Mouse (Mus musculus): Measurements from ENCODE around the gene Zscan26. TPM values are rescaled to one million over a fixed set of nuclear protein-coding genes. Genes with fewer than 3 reads are reported as not detected.

Gene Zscan26
- total RNA-seq, 1 experiment from 2014 or later: 44.2 TPM

GRCm38 (mm10) chr13:21423301-21423700, 30.2 kb downstream of the Zscan26 start:
- peak; percentile 51 for DNase-seq

GRCm38 (mm10) chr13:21418865-21419264, 34.7 kb downstream of the Zscan26 start:
- no peak for DNase-seq

GRCm38 (mm10) chr13:21417298-21418010, 36.1 kb downstream of the Zscan26 start:
- DNase-seq: no peak

- DNase-seq: no peak
Observed at GRCm38 (mm10) chr13:21415750-21416149, 37.8 kb downstream of the Zscan26 start.

- DNase-seq: no peak
Observed at GRCm38 (mm10) chr13:21415266-21415665, 38.3 kb downstream of the Zscan26 start.

GRCm38 (mm10) chr13:21414231-21415212, 39.0 kb downstream of the Zscan26 start:
- no peak for DNase-seq

GRCm38 (mm10) chr13:21408805-21409459, 44.6 kb downstream of the Zscan26 start:
- DNase-seq: no peak

- DNase-seq: peak; percentile 75
Observed at GRCm38 (mm10) chr13:21407969-21408804, 45.3 kb downstream of the Zscan26 start.

GRCm38 (mm10) chr13:21407341-21407740, 46.2 kb downstream of the Zscan26 start:
- no peak for DNase-seq

- no peak for DNase-seq
Observed at GRCm38 (mm10) chr13:21402848-21403247, 50.7 kb downstream of the Zscan26 start.

- DNase-seq: peak; percentile 85
Observed at GRCm38 (mm10) chr13:21402287-21402846, 51.2 kb downstream of the Zscan26 start, which contains the start of gene Zkscan3. Zkscan3 (minus strand) TSS chr13:21402755.

GRCm38 (mm10) chr13:21401636-21402286, 51.8 kb downstream of the Zscan26 start:
- DNase-seq: no peak

GRCm38 (mm10) chr13:21401166-21401565, 52.4 kb downstream of the Zscan26 start:
- no peak for DNase-seq

GRCm38 (mm10) chr13:21397486-21397885, 56.0 kb downstream of the Zscan26 start:
- no peak for DNase-seq

- peak; percentile 31 for DNase-seq
Observed at GRCm38 (mm10) chr13:21396048-21396447, 57.5 kb downstream of the Zscan26 start.

- no peak for DNase-seq
Observed at GRCm38 (mm10) chr13:21395623-21396022, 57.9 kb downstream of the Zscan26 start.

- no peak for DNase-seq
Observed at GRCm38 (mm10) chr13:21395211-21395610, 58.3 kb downstream of the Zscan26 start.
